Mouse (Mus musculus): ENCODE measurements at regions not wholly inside any gene's neighbourhood (a gene's known extent, or its start where the extent isn't known, plus 50 kb on each side); places are given as distances from the start of the nearest gene placed in this dataset.
A peak's percentile ranks its signal among the peaks of the same experiment; 100 is the strongest.

GRCm38 (mm10) chr7:124915637-124916036 is 528.8 kb upstream of the Kdm8 start:
- 78% methylated on average over 5 of the region's 5 CpGs for WGBS

GRCm38 (mm10) chr7:124917606-124918120 is 526.8 kb upstream of the Kdm8 start:
- H3K36me3 ChIP-seq: no peaks in the 10 kb centered on the region
- H3K4me1 ChIP-seq: no peaks in the 10 kb centered on the region
- H3K27me3 ChIP-seq (ENCODE audit: insufficient read depth, poor library complexity, severe bottlenecking): no peaks in the 10 kb centered on the region
- DNase-seq (ENCODE audit: low spot score): no peak
- no peak overlapping the region for H3K4me3 ChIP-seq
- no peaks in the 10 kb centered on the region for H3K9me3 ChIP-seq
- H3K27ac ChIP-seq: no peak overlapping the region
- WGBS: 55% methylated on average over 5 of the region's 5 CpGs

More at GRCm38 (mm10) chr7:124915637-124916036, 528.8 kb upstream of the Kdm8 start:
- DNase-seq (ENCODE audit: low spot score): no peak
- Histone ChIP-seq H3K4me1 (no peaks in the 10 kb centered on the region), H3K27me3 (ENCODE audit: insufficient read depth, poor library complexity, severe bottlenecking) (no peaks in the 10 kb centered on the region), H3K36me3 (no peaks in the 10 kb centered on the region), H3K9me3 (no peaks in the 10 kb centered on the region), H3K4me3 (no peak overlapping the region), H3K27ac (no peak overlapping the region)

GRCm38 (mm10) chr7:124922806-124923205 is 521.7 kb upstream of the Kdm8 start:
- no peak overlapping the region for H3K27ac ChIP-seq
- no peaks in the 10 kb centered on the region for H3K27me3 ChIP-seq (ENCODE audit: insufficient read depth, poor library complexity, severe bottlenecking)
- no peaks in the 10 kb centered on the region for H3K36me3 ChIP-seq
- H3K4me3 ChIP-seq: no peak overlapping the region
- WGBS: 83% methylated on average over 7 of the region's 7 CpGs
- DNase-seq (ENCODE audit: low spot score): no peak
- H3K4me1 ChIP-seq: no peaks in the 10 kb centered on the region
- no peaks in the 10 kb centered on the region for H3K9me3 ChIP-seq

- H3K4me3 ChIP-seq: no peak overlapping the region
- 65% methylated on average over 3 of the region's 3 CpGs for WGBS
- H3K4me1 ChIP-seq: no peaks in the 10 kb centered on the region
- no peaks in the 10 kb centered on the region for H3K27me3 ChIP-seq (ENCODE audit: insufficient read depth, poor library complexity, severe bottlenecking)
- DNase-seq (ENCODE audit: low spot score): peak; percentile 55
- no peaks in the 10 kb centered on the region for H3K36me3 ChIP-seq
- H3K27ac ChIP-seq: no peak overlapping the region
- H3K9me3 ChIP-seq: no peaks in the 10 kb centered on the region
Observed at GRCm38 (mm10) chr7:124933573-124933972, 510.9 kb upstream of the Kdm8 start.

- WGBS: 70% methylated on average over 1 of the region's 1 CpGs
- H3K9me3 ChIP-seq: no peaks in the 10 kb centered on the region
- H3K4me1 ChIP-seq: no peaks in the 10 kb centered on the region
- H3K4me3 ChIP-seq: no peak overlapping the region
- no peaks in the 10 kb centered on the region for H3K36me3 ChIP-seq
- DNase-seq (ENCODE audit: low spot score): peak; percentile 58
- H3K27ac ChIP-seq: no peak overlapping the region
- H3K27me3 ChIP-seq (ENCODE audit: insufficient read depth, poor library complexity, severe bottlenecking): no peaks in the 10 kb centered on the region
Observed at GRCm38 (mm10) chr7:124939357-124939756, 505.1 kb upstream of the Kdm8 start.

- no peaks in the 10 kb centered on the region for H3K36me3 ChIP-seq
- H3K4me1 ChIP-seq: no peaks in the 10 kb centered on the region
- no peak overlapping the region for H3K27ac ChIP-seq
- no peaks in the 10 kb centered on the region for H3K9me3 ChIP-seq
- H3K27me3 ChIP-seq (ENCODE audit: insufficient read depth, poor library complexity, severe bottlenecking): no peaks in the 10 kb centered on the region
- no peak overlapping the region for H3K4me3 ChIP-seq
- WGBS: 77% methylated on average over 4 of the region's 4 CpGs
- peak; percentile 51 for DNase-seq (ENCODE audit: low spot score)
Observed at GRCm38 (mm10) chr7:124941527-124941926, 502.9 kb upstream of the Kdm8 start.

GRCm38 (mm10) chr7:124946424-124946823 is 498.1 kb upstream of the Kdm8 start:
- peak; percentile 41 for DNase-seq (ENCODE audit: low spot score)
- Histone ChIP-seq H3K4me3 (no peak overlapping the region), H3K4me1 (no peaks in the 10 kb centered on the region), H3K27me3 (ENCODE audit: insufficient read depth, poor library complexity, severe bottlenecking) (no peaks in the 10 kb centered on the region), H3K27ac (no peak overlapping the region), H3K9me3 (no peaks in the 10 kb centered on the region), H3K36me3 (no peaks in the 10 kb centered on the region)
- 65% methylated on average over 1 of the region's 1 CpGs for WGBS

- no peaks in the 10 kb centered on the region for H3K36me3 ChIP-seq
- DNase-seq (ENCODE audit: low spot score): no peak
- H3K27me3 ChIP-seq (ENCODE audit: insufficient read depth, poor library complexity, severe bottlenecking): no peaks in the 10 kb centered on the region
- no peak overlapping the region for H3K27ac ChIP-seq
- 77% methylated on average over 6 of the region's 6 CpGs for WGBS
- no peak overlapping the region for H3K4me3 ChIP-seq
- no peaks in the 10 kb centered on the region for H3K9me3 ChIP-seq
- H3K4me1 ChIP-seq: no peaks in the 10 kb centered on the region
Observed at GRCm38 (mm10) chr7:124957329-124957728, 487.1 kb upstream of the Kdm8 start.

- no peak overlapping the region for H3K27ac ChIP-seq
- no peaks in the 10 kb centered on the region for H3K9me3 ChIP-seq
- H3K4me1 ChIP-seq: no peaks in the 10 kb centered on the region
- no peaks in the 10 kb centered on the region for H3K27me3 ChIP-seq (ENCODE audit: insufficient read depth, poor library complexity, severe bottlenecking)
- 65% methylated on average over 5 of the region's 5 CpGs for WGBS
- no peak overlapping the region for H3K4me3 ChIP-seq
- DNase-seq (ENCODE audit: low spot score): no peak
- no peaks in the 10 kb centered on the region for H3K36me3 ChIP-seq
Observed at GRCm38 (mm10) chr7:124974870-124975488, 469.5 kb upstream of the Kdm8 start.

GRCm38 (mm10) chr7:124989456-124989855 is 455.0 kb upstream of the Kdm8 start:
- no peaks in the 10 kb centered on the region for H3K4me1 ChIP-seq
- no peaks in the 10 kb centered on the region for H3K9me3 ChIP-seq
- no peak overlapping the region for H3K27ac ChIP-seq
- H3K4me3 ChIP-seq: no peak overlapping the region
- H3K27me3 ChIP-seq (ENCODE audit: insufficient read depth, poor library complexity, severe bottlenecking): no peaks in the 10 kb centered on the region
- WGBS: 62% methylated on average over 5 of the region's 5 CpGs
- no peaks in the 10 kb centered on the region for H3K36me3 ChIP-seq
- no peak for DNase-seq (ENCODE audit: low spot score)

GRCm38 (mm10) chr7:124990695-124991094 is 453.8 kb upstream of the Kdm8 start:
- Histone ChIP-seq H3K36me3 (no peaks in the 10 kb centered on the region), H3K27ac (no peak overlapping the region), H3K4me1 (no peaks in the 10 kb centered on the region), H3K27me3 (ENCODE audit: insufficient read depth, poor library complexity, severe bottlenecking) (no peaks in the 10 kb centered on the region), H3K9me3 (no peaks in the 10 kb centered on the region), H3K4me3 (no peak overlapping the region)
- no peak for DNase-seq (ENCODE audit: low spot score)
- 60% methylated on average over 13 of the region's 13 CpGs for WGBS

- H3K27me3 ChIP-seq (ENCODE audit: insufficient read depth, poor library complexity, severe bottlenecking): no peaks in the 10 kb centered on the region
- H3K27ac ChIP-seq: no peak overlapping the region
- no peak overlapping the region for H3K4me3 ChIP-seq
- H3K9me3 ChIP-seq: peaks cover 3% of the 10 kb centered on the region; the same call in 1 of the 2 replicates
- DNase-seq (ENCODE audit: low spot score): no peak
- 80% methylated on average over 1 of the region's 1 CpGs for WGBS
- H3K36me3 ChIP-seq: no peaks in the 10 kb centered on the region
- H3K4me1 ChIP-seq: no peaks in the 10 kb centered on the region
Observed at GRCm38 (mm10) chr7:124996538-124996937, 447.9 kb upstream of the Kdm8 start.

- DNase-seq (ENCODE audit: low spot score): no peak
- Histone ChIP-seq H3K36me3 (no peaks in the 10 kb centered on the region), H3K9me3 (peaks cover 3% of the 10 kb centered on the region; the same call in 1 of the 2 replicates), H3K27me3 (ENCODE audit: insufficient read depth, poor library complexity, severe bottlenecking) (no peaks in the 10 kb centered on the region), H3K4me3 (no peak overlapping the region), H3K27ac (no peak overlapping the region), H3K4me1 (no peaks in the 10 kb centered on the region)
Observed at GRCm38 (mm10) chr7:125000669-125001068, 443.8 kb upstream of the Kdm8 start.

- no peaks in the 10 kb centered on the region for H3K27me3 ChIP-seq (ENCODE audit: insufficient read depth, poor library complexity, severe bottlenecking)
- H3K27ac ChIP-seq: no peak overlapping the region
- no peak overlapping the region for H3K4me3 ChIP-seq
- no peaks in the 10 kb centered on the region for H3K4me1 ChIP-seq
- DNase-seq (ENCODE audit: low spot score): no peak
- no peaks in the 10 kb centered on the region for H3K36me3 ChIP-seq
- H3K9me3 ChIP-seq: no peaks in the 10 kb centered on the region
- WGBS: 86% methylated on average over 3 of the region's 3 CpGs
Observed at GRCm38 (mm10) chr7:125005638-125006037, 438.8 kb upstream of the Kdm8 start.

Data from heart, embryonic 10.5 days (tissue).